Mouse (Mus musculus) kidney, postnatal 14 days (tissue): ENCODE results near the gene Ciao2a.

ENCODE experiments used
- DNase-seq: peaks from one replicate; pipeline ENCODE4 v3.0.0; 2022; ENCODE audit warnings: mixed read lengths

The Ciao2a gene

GRCm38 (mm10) chr9:66126456-66127192, at the start of gene Ciao2a, which contains the start of gene Snx1:
Gene Ciao2a, plus strand, starts transcription at chr9:66126611.
Gene Snx1, minus strand, starts transcription at chr9:66126587.
- DNase-seq, result peak; percentile 97

DNA sequence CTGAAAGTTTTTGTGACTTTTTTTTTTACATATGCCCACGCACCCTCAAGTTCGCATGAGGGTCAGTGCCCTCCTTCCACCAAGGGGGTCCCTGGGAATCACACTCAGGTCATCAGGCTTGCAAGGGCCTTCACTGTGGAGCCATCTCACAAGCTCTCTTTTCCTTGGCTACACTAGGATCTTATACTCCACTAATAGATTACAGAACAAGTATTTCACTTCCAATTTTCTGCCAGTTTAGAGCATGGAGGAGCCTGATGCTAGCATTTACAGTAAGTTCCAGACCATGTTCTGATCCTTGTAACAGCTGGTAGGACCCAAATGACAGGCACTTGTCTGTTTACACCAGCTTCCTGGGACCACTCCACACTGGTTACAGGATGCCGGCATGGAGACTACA, 48.3 kb upstream of the Ciao2a start:
- no peak for DNase-seq

DNA sequence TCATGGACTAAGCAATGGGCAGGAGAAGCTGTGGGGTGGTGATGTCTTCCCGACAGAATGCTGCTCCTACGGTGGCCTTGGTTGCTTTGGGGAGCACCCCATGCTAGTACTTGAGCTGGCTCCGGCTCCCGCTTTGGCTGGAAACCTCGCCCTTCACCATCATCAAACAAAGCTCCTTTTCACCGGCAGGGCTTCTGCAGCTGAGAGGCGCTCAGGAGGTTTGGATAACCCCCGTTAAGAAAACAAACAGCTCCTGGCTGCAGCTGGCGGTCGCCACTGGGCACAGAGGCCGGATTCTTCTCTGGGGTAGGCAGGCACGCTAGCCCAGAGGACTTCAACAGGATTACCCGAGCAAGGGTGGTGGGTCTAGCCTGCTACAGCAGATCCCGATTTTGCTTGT, 47.9 kb upstream of the Ciao2a start:
- DNase-seq, result no peak

DNA sequence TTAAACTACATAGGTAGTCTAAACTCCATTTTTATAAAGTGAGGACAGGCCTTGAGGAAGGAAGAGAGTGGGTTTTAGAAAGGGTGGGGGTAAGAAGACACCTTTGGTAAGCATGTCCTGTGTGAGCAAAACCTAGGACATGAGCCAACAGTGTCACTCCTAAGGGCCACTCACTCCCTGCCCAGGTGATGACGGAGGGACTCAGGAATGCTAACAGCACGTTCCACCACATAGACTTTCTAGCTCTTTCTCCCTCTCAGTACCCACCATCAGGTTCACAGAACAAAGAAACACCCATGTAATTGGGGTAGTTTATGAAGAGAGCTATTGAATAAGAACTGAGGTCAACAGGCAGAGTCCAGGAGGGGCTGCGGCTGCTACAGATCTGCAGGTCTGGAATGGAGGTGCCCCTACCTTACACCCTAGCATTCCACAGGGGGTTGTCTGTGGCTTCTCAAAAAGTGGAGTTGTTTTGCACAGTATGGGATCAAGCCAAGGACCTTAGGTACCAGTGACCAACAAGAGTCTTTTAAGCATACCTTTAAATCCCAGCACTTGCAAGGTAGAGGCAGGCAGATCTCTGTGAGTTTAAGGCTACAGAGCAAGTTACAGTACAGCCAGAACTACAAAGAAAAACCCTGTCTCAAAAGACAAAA, 45.5 kb upstream of the Ciao2a start:
- DNase-seq, result no peak

GRCm38 (mm10) chr9:66081999-66082398, 44.4 kb upstream of the Ciao2a start:
- no peak for DNase-seq

DNA sequence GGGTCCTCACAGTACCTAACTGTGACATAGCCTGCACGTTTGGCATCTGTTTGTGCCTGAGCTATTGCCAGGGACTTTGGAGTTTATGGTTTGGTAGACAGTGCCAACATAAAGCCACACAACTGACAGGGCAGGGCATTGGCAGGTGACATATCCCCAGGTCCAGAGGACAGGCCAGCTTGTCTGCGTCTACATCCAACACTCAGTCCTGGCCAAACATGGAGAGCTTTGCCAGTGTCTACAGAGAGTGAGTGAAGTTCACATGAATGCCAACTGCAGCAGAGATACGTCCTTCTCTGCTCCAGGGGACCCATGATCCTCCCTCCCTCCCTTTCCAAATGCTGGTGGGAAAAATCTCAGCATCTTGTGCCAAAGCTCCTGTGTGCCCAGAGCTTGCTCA, 42.2 kb upstream of the Ciao2a start:
- no peak for DNase-seq

DNA sequence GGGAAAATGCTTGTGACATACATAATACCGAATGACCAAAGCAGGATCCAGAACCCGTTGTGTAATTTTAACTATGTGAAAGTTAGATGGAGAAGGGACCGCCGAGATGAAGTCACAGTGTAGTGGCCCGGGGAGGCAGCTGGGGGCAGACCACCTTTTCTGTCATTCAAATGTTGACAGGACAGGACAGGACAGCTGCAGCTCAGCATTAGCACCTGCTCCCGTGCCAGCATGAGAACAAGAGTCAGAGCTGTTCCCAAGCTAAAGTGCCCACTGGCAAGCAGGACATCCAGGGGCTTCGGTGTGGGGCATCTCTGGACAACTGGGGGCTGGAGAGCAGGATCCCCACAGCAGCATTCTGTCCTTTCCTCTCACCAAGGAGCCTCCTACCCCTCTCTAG, 39.3 kb upstream of the Ciao2a start:
- DNase-seq, result no peak

- DNase-seq, result peak; percentile 67
Measured at GRCm38 (mm10) chr9:66088411-66088810, 38.0 kb upstream of the Ciao2a start.

GRCm38 (mm10) chr9:66090593-66091244, 35.7 kb upstream of the Ciao2a start:
- DNase-seq, result no peak

DNA sequence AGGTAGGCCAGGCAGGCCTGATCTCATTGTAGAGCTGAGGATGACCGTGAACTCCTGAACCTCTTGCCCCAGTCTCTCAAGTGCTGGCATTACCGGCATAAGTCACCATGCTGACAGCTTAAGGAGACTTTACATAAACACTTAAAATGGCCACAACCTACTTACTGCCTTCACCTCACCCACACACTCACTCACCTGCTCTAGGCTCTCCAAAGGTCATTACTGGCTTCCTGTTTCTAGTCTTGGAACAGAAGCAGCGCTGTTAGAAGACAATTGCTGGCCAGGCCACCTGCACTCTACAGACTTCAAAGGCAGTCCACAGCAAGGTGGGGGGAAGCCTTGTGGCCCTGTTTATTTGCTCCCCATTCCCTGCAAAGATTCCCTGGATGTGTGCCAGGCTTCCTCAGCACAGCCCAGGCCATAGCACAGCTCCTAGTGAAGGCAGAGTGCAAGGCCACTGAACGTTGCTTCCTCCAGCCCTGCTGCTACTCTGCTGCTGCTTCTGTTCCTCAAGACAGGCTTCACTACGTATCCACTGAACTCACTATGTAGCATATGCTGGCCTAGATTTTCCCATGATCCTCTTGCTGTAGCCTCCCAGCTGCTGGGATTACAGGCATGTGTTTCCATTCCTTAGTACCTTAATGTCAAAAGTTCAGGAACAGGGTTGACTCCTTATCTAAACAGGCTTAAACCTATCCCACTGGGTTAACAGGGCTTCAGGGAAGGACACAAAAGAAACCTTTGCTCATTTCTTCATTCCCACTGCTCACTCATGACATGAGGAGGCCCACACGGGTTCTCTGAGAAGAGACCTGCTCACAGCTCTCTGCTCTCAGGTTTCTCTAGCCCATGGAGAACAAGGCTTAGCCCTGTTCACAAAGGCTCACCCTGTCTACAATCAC, 34.8 kb upstream of the Ciao2a start:
- DNase-seq, result peak; percentile 33

DNA sequence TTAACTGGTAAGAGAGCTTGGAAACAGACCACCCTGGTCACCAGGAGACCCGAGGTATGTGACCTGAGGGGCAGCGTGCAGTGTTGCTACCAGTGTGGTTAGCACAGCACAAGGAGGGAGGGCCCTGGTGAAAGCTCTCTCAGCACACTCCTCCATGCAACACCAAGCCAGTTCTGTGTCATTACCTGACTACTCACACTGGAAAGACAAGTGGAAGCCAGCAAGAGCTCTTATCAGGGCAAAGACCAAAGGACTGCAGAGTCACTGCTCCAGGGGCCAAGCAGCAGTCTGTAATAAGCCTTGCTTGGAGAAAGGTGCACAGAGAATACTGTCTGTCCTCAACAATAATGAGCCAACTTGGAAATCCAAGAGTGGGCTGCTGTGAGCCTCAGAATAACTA, 33.7 kb upstream of the Ciao2a start:
- DNase-seq, result no peak

GRCm38 (mm10) chr9:66101577-66101976, 24.8 kb upstream of the Ciao2a start:
- DNase-seq, result no peak

DNA sequence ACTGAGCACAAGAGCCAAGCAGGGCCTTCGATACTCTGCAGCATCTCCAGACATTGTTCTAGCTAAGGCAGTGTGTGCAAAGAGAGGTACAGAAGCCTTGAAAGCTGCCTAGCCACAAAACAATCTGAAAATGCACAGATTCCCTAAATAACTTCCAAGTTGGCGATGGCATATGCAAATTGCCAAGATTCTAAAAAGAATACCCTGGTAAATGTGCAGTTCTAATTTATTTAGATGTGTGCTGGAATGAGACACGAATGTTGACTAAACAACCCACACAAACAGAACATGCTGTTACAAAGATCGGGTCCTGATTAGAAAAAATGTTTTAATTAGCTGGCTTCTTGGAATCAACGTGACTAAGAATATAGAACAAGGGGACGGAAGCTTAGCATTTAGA, 23.7 kb upstream of the Ciao2a start:
- no peak for DNase-seq

DNA sequence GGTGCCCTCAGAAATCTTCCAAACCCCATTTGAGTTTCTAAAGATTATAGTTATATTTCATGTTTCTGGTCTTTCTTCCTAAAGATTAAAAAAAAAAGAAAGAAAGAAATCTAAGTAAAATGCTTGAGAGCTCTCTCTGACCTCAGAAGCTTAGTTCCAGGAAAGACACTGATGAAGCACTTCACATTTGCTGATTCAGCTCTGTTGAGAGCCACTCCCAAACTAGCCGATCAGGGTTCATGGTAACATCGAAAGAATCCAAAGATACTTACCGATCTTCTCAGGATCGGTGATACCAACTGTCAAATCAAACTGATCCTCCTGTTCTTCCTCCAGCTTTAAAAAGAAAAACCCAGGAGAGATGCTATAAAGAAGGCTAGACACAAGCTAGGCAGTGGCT, 21.8 kb upstream of the Ciao2a start:
- no peak for DNase-seq

DNA sequence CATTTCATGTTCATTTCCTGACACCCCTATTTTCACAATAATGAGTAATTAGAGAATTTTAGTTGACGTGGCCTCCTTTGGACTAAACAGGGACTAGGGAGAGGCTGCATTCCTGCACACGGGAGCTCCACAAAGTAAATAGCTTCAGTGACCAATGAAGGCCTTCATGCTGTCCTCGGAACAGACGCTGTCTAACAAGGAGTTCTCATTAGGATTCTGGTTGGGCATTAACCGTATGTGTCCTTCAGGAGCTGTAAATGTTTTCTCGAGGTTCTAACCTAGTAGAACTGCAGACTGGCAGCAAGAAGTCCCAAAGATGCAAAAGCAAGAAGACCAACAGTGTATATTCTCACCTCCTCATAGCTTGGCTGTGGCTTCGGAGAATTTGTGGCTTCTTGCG, 21.2 kb upstream of the Ciao2a start:
- DNase-seq, result peak; percentile 29

GRCm38 (mm10) chr9:66109574-66109973, 16.8 kb upstream of the Ciao2a start:
- peak; percentile 51 for DNase-seq

DNA sequence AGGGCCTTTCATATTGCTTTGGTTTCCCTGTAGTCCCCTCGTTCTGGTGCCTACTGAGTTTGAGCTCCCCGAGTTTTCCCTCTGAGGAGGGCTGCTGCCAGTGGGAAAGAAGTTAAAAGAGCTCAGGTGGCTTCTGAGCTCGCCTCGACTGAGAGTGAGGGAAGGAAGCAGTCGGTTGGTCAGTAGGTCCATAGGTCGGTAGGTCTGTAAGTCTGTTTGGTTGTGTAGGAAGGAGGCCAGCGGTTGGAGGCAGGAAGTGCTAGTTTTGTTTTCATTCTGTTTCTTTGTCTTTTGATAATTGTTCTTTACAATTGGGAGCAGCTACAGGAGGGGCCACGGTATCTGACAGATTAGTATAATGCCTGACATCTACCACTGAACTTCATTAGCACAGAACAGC, 16.3 kb upstream of the Ciao2a start:
- peak; percentile 25 for DNase-seq

- DNase-seq, result peak; percentile 55
Measured at GRCm38 (mm10) chr9:66110611-66111379, 15.6 kb upstream of the Ciao2a start.

GRCm38 (mm10) chr9:66114341-66114740, 12.1 kb upstream of the Ciao2a start:
- no peak for DNase-seq

- peak; percentile 50 for DNase-seq
Measured at GRCm38 (mm10) chr9:66116890-66117289, 9.5 kb upstream of the Ciao2a start.

DNA sequence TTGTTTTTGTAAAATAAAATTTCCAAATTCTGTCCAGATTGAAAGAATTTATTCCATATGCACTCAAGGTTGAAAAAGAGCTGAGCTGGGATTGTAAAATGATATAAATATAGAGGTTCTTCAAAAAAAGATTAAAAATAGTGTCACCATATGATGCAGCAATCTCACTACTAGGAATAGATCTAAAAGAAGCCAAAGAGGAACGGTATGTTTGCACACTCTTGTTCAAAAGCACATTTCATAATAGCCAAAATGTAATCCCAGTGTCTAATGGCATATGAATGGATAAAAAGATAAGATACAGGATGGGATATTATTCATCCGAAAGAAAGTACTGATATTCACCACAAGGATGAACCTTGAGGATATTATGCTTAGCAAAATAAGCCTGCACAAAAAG, 6.9 kb upstream of the Ciao2a start:
- DNase-seq, result no peak

- DNase-seq, result no peak
Measured at GRCm38 (mm10) chr9:66120106-66120505, 6.3 kb upstream of the Ciao2a start.
